Mouse (Mus musculus) ES-Bruce4 (cell line): ENCODE data around the gene Olfr16. TPM values are rescaled to one million over a fixed set of nuclear protein-coding genes. Genes with fewer than 3 reads are reported as not detected.

Experiments
- H3K27ac ChIP-seq: 2 replicates; pipeline ENCODE4 v1.5.1; 2012; ENCODE audit warnings: low read length, inconsistent platforms; ENCODE audit not compliant: insufficient read depth
- H3K27me3 ChIP-seq: 2 replicates; pipeline ENCODE4 v1.6.1; 2012; ENCODE audit warnings: mild to moderate bottlenecking, low read length, inconsistent platforms; ENCODE audit not compliant: control insufficient read depth, poor library complexity, insufficient read depth, severe bottlenecking
- H3K36me3 ChIP-seq: 2 replicates; pipeline ENCODE4 v1.6.1; 2012; ENCODE audit warnings: inconsistent platforms, mild to moderate bottlenecking, low read length, moderate library complexity; ENCODE audit not compliant: control insufficient read depth, poor library complexity, insufficient read depth, severe bottlenecking
- H3K4me1 ChIP-seq: one replicate; pipeline ENCODE4 v1.8.1; 2011; ENCODE audit warnings: low read length; ENCODE audit not compliant: control insufficient read depth, insufficient read depth
- H3K4me3 ChIP-seq: 2 replicates; pipeline ENCODE4 v1.5.1; 2011; ENCODE audit warnings: low read depth, mild to moderate bottlenecking, low read length
- H3K9ac ChIP-seq: 2 replicates; pipeline ENCODE4 v1.6.1; 2012; ENCODE audit warnings: low read depth, mild to moderate bottlenecking, inconsistent platforms; ENCODE audit not compliant: poor library complexity, severe bottlenecking
- H3K9me3 ChIP-seq: replicated peaks from 2 replicates; pipeline ENCODE4 v1.6.1; 2012; ENCODE audit warnings: mild to moderate bottlenecking, low read length, inconsistent platforms; ENCODE audit not compliant: control insufficient read depth, poor library complexity, insufficient read depth, severe bottlenecking
- CTCF ChIP-seq: IDR thresholded peaks from one replicate; pipeline ENCODE4 v1.8.1; 2011; ENCODE audit warnings: low read depth, low read length
- EP300 ChIP-seq: IDR thresholded peaks from 2 replicates; pipeline ENCODE4 v1.6.1; 2011; ENCODE audit warnings: low read depth, low read length; ENCODE audit not compliant: insufficient read depth
- POLR2A ChIP-seq: IDR thresholded peaks from one replicate; pipeline ENCODE4 v1.8.1; 2011; ENCODE audit warnings: low read length; ENCODE audit not compliant: insufficient read depth
- polyA plus RNA-seq: library from polyadenylated mRNA; stranded (reverse); fragments of >200 nt; gene quantifications from 2 replicates; pipeline ENCODE4 v1.2.4, GENCODE M21; 2011; ENCODE audit warnings: low read depth; ENCODE audit not compliant: missing spikeins, insufficient read depth, insufficient read length

Olfr16 gene
- not detected in 2 replicates for polyA plus RNA-seq

- Histone ChIP-seq H3K27me3 (no peaks in the 10 kb centered on the region), H3K9ac (no peak within 1 kb of the TSS), H3K4me3 (no peak within 1 kb of the TSS), H3K36me3 (no peaks in the 10 kb centered on the region), H3K9me3 (no peaks in the 10 kb centered on the region), H3K27ac (no peak within 1 kb of the TSS), H3K4me1 (no peaks in the 10 kb centered on the region)
- TF ChIP-seq POLR2A (no peak), CTCF (no peak), EP300 (no peak)
Measured at GRCm38 (mm10) chr1:172950160-172950559, at the start of gene Olfr16. Gene Olfr16 (plus strand): TSS chr1:172950409.

DNA sequence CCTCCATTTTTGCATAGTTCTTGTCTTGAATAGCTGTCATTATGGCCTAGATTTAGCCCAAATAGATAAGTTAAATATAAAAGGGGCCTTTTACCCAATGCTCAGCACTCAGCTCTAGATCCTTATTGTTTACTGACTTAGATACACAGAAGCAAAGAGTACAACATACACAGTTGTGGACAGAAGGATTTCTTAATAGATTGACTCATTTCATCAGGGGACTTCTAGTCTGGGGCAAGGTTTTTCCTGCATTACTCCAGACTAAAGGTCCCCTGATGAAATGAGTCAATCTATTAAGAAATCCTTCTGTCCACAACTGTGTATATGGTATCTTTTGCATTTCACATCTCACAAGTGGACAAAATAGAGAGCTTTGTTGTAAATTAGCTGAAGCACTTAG is 46.9 kb upstream of the Olfr16 start:
- Histone ChIP-seq H3K4me1 (no peaks in the 10 kb centered on the region), H3K27me3 (no peaks in the 10 kb centered on the region), H3K9me3 (no peaks in the 10 kb centered on the region), H3K4me3 (no peak overlapping the region), H3K9ac (no peak overlapping the region), H3K36me3 (no peaks in the 10 kb centered on the region), H3K27ac (no peak overlapping the region)
- no peak for TF ChIP-seq CTCF
- no peak for TF ChIP-seq EP300

GRCm38 (mm10) chr1:172917115-172917514 is 33.1 kb upstream of the Olfr16 start:
- no peak overlapping the region for H3K9ac ChIP-seq
- H3K4me3 ChIP-seq, result no peak overlapping the region
- H3K27ac ChIP-seq, result no peak overlapping the region
- H3K36me3 ChIP-seq, result no peaks in the 10 kb centered on the region
- H3K9me3 ChIP-seq, result no peaks in the 10 kb centered on the region
- no peaks in the 10 kb centered on the region for H3K27me3 ChIP-seq
- H3K4me1 ChIP-seq, result no peaks in the 10 kb centered on the region
- TF ChIP-seq POLR2A (no peak), CTCF (no peak), EP300 (no peak)

DNA sequence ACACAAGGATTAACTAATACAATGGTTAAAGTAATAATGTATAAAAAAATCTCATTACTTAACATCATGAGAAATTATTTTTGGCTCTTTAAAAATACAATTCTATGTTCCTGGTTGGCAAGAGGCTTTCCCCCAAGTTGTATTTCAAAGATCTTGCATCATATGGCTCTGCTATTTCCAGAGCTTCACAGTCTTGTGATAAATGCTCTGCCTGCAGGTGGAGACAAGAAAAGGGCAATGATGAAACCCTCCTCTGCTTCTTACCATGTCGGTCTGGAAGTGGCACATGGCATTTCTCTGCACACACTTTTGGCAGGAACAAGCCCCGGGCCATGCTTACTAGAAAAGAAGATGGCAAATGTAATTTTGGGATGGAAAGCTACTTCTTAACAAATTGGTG is 31.8 kb upstream of the Olfr16 start:
- H3K4me3 ChIP-seq, result no peak overlapping the region
- no peaks in the 10 kb centered on the region for H3K36me3 ChIP-seq
- H3K9me3 ChIP-seq, result no peaks in the 10 kb centered on the region
- no peaks in the 10 kb centered on the region for H3K4me1 ChIP-seq
- no peaks in the 10 kb centered on the region for H3K27me3 ChIP-seq
- TF ChIP-seq CTCF (no peak), POLR2A (no peak), EP300 (no peak)
- H3K9ac ChIP-seq, result no peak overlapping the region
- H3K27ac ChIP-seq, result no peak overlapping the region

DNA sequence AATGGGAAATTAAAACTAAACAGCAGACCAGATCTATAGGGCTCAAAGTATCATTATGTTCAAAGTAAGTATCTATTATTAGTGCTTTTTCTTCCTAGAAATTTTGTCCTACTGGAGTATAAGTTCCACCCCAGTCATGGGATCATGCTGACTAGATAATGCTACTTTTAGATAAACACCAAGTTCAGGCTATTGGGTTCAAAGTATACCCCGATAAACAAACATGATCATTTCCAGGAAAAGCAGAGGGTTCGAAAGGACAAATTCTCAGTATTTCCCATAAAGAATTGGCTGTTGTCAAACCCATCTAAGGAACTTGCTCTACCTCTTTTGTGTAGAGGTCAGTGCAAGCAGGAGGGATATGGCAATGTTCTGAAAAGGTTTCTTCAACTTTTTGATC is 18.0 kb upstream of the Olfr16 start:
- Histone ChIP-seq H3K36me3 (no peaks in the 10 kb centered on the region), H3K4me1 (no peaks in the 10 kb centered on the region), H3K27me3 (no peaks in the 10 kb centered on the region), H3K27ac (no peak overlapping the region), H3K9ac (no peak overlapping the region), H3K4me3 (no peak overlapping the region), H3K9me3 (no peaks in the 10 kb centered on the region)
- TF ChIP-seq EP300, result no peak
- TF ChIP-seq CTCF, result no peak
- TF ChIP-seq POLR2A, result no peak

DNA sequence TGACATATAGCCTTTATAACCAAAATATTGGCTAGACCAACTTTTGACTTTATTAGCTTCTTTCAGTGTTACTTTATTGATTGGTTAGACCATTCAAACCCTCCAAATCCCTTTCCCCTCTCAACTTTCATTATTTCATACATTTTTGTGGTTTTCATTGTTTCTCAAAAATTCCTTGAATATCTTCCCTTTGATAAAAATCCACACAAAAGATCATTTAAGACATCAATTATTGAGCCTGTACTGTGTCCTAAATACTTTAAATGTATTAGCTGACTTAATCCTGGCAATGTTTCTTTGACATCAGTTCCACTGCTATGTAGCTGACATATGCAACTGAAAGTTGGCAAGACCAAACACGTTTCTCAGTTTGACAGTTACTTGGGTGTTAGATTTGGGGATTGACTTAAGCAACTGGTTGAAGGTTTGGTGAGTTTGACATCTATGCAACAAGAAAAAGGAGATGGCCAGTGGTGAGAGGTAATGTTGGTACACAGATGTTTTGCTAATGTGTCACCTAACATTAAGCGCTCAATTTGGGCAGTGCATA is 1.0 kb downstream of the Olfr16 start:
- Histone ChIP-seq H3K27ac (no peak overlapping the region), H3K9me3 (no peaks in the 10 kb centered on the region), H3K4me1 (no peaks in the 10 kb centered on the region), H3K27me3 (no peaks in the 10 kb centered on the region), H3K36me3 (no peaks in the 10 kb centered on the region), H3K9ac (no peak overlapping the region), H3K4me3 (no peak overlapping the region)
- no peak for TF ChIP-seq EP300
- TF ChIP-seq POLR2A, result no peak
- TF ChIP-seq CTCF, result no peak
